Mouse (Mus musculus): Measurements from ENCODE around the gene Nck2. TPM values are rescaled to one million over a fixed set of nuclear protein-coding genes. Genes with fewer than 3 reads are reported as not detected.

Gene Nck2
- total RNA-seq, 1 experiment, result 20.3 TPM

DNA sequence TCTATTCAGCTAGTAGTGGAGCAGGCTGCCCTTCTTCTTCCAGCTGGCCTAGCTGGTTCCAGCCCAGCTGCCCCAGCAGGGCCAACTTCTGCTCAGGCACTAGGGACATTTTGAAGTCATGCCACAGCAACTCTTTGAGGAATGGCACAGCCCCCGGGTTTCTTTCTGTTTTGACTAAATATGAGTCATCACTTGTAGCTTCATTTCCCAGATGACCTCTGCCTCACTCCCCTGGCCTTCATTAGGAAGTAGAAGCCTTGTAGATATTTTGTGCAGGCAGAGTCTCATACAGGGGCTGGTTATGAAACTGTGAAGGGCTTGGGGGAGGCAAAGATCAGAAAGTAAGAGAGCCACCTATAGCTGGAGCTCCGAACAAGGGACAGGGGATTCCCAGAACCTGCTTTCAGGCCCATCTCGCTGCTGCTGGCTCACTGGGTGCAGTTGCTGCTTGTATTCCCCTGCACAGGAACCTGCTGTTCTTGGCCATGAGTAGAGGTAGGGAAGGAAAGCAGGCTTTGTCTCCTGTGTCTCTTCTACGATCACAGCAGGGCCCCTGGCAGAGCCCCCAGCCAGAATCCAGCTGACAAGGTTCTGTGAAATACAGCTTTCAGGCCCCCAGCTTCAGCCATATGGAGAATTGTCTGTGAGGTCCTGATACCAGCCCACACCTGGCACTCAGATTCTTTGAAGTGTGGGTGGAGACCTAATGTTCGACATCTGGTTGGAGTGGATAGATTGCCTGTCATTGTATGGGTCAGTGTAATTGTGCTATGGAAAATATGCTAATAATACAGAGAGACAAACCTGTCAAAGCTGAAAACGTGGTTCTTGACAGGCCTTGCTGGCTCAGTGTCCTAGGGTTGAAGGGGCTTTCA, 30.4 kb downstream of the Nck2 start:
- no peak overlapping the region for H3K4me3 ChIP-seq (ENCODE audit: insufficient read depth in 1 of 2, low read depth in 1 of 2, low read length in 2 of 2, poor library complexity in 1 of 2, severe bottlenecking in 1 of 2)
- in situ Hi-C loops (cut with MboI; ENCODE audit: low sequenced_read_pairs in 2 of 2, unreplicated experiment in 2 of 2), result no loop called here
- no peak for TF ChIP-seq ZC3H11A (IDR thresholded peaks at IDR 0.05; ENCODE audit: borderline replicate concordance, low read depth, low read length)
- no peak overlapping the region for H3K27ac ChIP-seq (ENCODE audit: insufficient read depth, low read depth, low read length, poor library complexity, severe bottlenecking)
- no peaks in the 10 kb centered on the region for H3K9me3 ChIP-seq (ENCODE audit: control insufficient read depth, insufficient read depth, low read depth, low read length)
- DNase-seq (ENCODE audit: low read depth, low spot score), result no peak
- H3K36me3 ChIP-seq (ENCODE audit: control insufficient read depth, insufficient read depth, low read length, poor library complexity, severe bottlenecking), result no peaks in the 10 kb centered on the region
- H3K9ac ChIP-seq (ENCODE audit: insufficient read depth, low read depth, low read length, poor library complexity, severe bottlenecking), result no peak overlapping the region
- peaks cover 8 to 10% of the 10 kb centered on the region in 2 experiments; a peak in 3 of 4 replicates for H3K4me1 ChIP-seq (ENCODE audit: control insufficient read depth in 2 of 2, insufficient read depth in 2 of 2, low read length in 2 of 2, poor library complexity in 1 of 2)

DNA sequence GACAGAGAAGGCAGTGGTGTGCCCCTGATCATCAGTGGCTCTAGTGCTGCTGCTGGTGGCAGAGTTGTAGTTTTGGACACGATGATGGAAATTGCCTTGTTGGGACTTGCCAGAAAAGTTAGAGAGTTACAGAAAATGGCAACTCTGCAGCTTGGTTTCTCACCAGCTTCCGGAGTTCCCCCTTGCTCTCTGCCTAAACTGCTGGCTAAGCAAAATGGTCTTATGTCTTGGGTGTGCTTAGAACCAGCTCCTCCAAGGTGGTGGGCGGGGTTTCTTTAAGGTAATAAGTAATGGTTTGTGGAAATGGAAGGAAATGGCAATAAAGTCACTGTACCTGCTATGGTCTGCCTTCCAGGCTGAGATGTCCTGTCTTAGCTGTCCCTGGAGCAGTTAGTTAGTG, 33.6 kb downstream of the Nck2 start:
- no peak overlapping the region for H3K27ac ChIP-seq (ENCODE audit: insufficient read depth, low read depth, low read length, poor library complexity, severe bottlenecking)
- TF ChIP-seq CHD2 (IDR thresholded peaks at IDR 0.05; ENCODE audit: low read depth, low read length) (no peak), MAFK (IDR thresholded peaks at IDR 0.05; ENCODE audit: insufficient read depth, low read depth, low read length) (peak; percentile 96)
- no peak for DNase-seq (ENCODE audit: low read depth, low spot score)
- no peak overlapping the region for H3K4me3 ChIP-seq (ENCODE audit: insufficient read depth in 1 of 2, low read depth in 1 of 2, low read length in 2 of 2, poor library complexity in 1 of 2, severe bottlenecking in 1 of 2)
- peaks cover 0 to 7% of the 10 kb centered on the region in 2 experiments; a peak in 1 of 4 replicates for H3K4me1 ChIP-seq (ENCODE audit: control insufficient read depth in 2 of 2, insufficient read depth in 2 of 2, low read length in 2 of 2, poor library complexity in 1 of 2)
- H3K9me3 ChIP-seq (ENCODE audit: control insufficient read depth, insufficient read depth, low read depth, low read length), result no peaks in the 10 kb centered on the region
- in situ Hi-C loops (cut with MboI; ENCODE audit: low sequenced_read_pairs in 2 of 2, unreplicated experiment in 2 of 2), result no loop called here
- H3K36me3 ChIP-seq (ENCODE audit: control insufficient read depth, insufficient read depth, low read length, poor library complexity, severe bottlenecking), result no peaks in the 10 kb centered on the region
- no peak overlapping the region for H3K9ac ChIP-seq (ENCODE audit: insufficient read depth, low read depth, low read length, poor library complexity, severe bottlenecking)

DNA sequence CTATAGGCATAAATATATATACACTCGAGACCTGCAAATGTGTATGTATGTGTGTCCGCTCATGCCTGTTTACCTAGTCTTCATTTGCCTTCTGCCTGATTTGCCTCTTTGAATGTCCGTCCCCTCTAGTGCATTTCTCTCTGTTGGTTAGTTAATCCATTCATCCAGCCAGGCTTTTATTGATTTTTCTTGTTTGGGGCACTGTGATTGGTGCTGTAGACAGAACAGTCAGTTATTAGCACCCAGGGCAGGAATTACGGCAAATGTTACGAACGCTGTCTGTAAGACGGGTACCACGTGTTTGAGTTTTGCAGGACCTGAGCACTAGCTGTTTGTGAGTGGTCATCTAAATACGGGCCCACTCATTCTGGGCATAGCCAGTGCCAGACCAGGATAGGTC, 40.8 kb downstream of the Nck2 start:
- DNase-seq (ENCODE audit: low read depth, low spot score), result no peak
- Histone ChIP-seq H3K4me1 (ENCODE audit: control insufficient read depth in 2 of 2, insufficient read depth in 2 of 2, low read length in 2 of 2, poor library complexity in 1 of 2) (peaks cover 0 to 10% of the 10 kb centered on the region in 2 experiments; a peak in 1 of 4 replicates), H3K27ac (ENCODE audit: insufficient read depth, low read depth, low read length, poor library complexity, severe bottlenecking) (no peak overlapping the region), H3K36me3 (ENCODE audit: control insufficient read depth, insufficient read depth, low read length, poor library complexity, severe bottlenecking) (no peaks in the 10 kb centered on the region), H3K9ac (ENCODE audit: insufficient read depth, low read depth, low read length, poor library complexity, severe bottlenecking) (no peak overlapping the region), H3K4me3 (ENCODE audit: insufficient read depth in 1 of 2, low read depth in 1 of 2, low read length in 2 of 2, poor library complexity in 1 of 2, severe bottlenecking in 1 of 2) (no peak overlapping the region), H3K9me3 (ENCODE audit: control insufficient read depth, insufficient read depth, low read depth, low read length) (no peaks in the 10 kb centered on the region)
- in situ Hi-C loops (cut with MboI; ENCODE audit: low sequenced_read_pairs in 2 of 2, unreplicated experiment in 2 of 2), result no loop called here
- no peak for TF ChIP-seq HCFC1 (IDR thresholded peaks at IDR 0.05; ENCODE audit: borderline replicate concordance, insufficient read depth, low read length)
- TF ChIP-seq CHD2 (IDR thresholded peaks at IDR 0.05; ENCODE audit: low read depth, low read length), result no peak
- no peak for TF ChIP-seq MAFK (IDR thresholded peaks at IDR 0.05; ENCODE audit: insufficient read depth, low read depth, low read length)
- TF ChIP-seq ZNF384 (IDR thresholded peaks at IDR 0.05; ENCODE audit: low read depth, low read length), result no peak
- no peak for TF ChIP-seq ZC3H11A (IDR thresholded peaks at IDR 0.05; ENCODE audit: borderline replicate concordance, low read depth, low read length)

DNA sequence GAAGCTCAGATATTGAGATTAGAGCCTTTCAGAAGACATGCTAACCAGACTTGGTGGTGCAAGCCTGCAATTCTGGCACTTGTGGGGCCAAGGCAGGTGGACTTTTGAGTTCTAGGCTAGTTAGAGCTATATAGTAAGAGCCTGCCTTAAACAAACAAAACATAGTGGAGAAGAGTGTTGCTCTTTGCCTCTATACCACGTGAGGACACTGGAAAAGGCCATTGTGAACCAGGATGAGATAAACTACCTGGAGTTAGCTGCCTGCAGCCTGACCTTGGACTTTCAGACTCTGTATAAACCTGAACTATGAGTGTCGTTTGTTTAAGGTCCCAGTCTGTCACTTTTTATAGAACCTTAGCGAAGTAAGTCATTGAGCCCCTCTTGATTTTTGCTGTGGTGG, 42.1 kb downstream of the Nck2 start:
- in situ Hi-C loops (cut with MboI; ENCODE audit: low sequenced_read_pairs in 2 of 2, unreplicated experiment in 2 of 2), result no loop called here
- H3K9ac ChIP-seq (ENCODE audit: insufficient read depth, low read depth, low read length, poor library complexity, severe bottlenecking), result no peak overlapping the region
- no peak overlapping the region for H3K4me3 ChIP-seq (ENCODE audit: insufficient read depth in 1 of 2, low read depth in 1 of 2, low read length in 2 of 2, poor library complexity in 1 of 2, severe bottlenecking in 1 of 2)
- H3K36me3 ChIP-seq (ENCODE audit: control insufficient read depth, insufficient read depth, low read length, poor library complexity, severe bottlenecking), result no peaks in the 10 kb centered on the region
- no peaks in the 10 kb centered on the region for H3K9me3 ChIP-seq (ENCODE audit: control insufficient read depth, insufficient read depth, low read depth, low read length)
- TF ChIP-seq HCFC1 (IDR thresholded peaks at IDR 0.05; ENCODE audit: borderline replicate concordance, insufficient read depth, low read length) (no peak), ZNF384 (IDR thresholded peaks at IDR 0.05; ENCODE audit: low read depth, low read length) (no peak), MAFK (IDR thresholded peaks at IDR 0.05; ENCODE audit: insufficient read depth, low read depth, low read length) (no peak), ZC3H11A (IDR thresholded peaks at IDR 0.05; ENCODE audit: borderline replicate concordance, low read depth, low read length) (no peak), CHD2 (IDR thresholded peaks at IDR 0.05; ENCODE audit: low read depth, low read length) (no peak)
- no peak for DNase-seq (ENCODE audit: low read depth, low spot score)
- H3K4me1 ChIP-seq (ENCODE audit: control insufficient read depth in 2 of 2, insufficient read depth in 2 of 2, low read length in 2 of 2, poor library complexity in 1 of 2), result peaks cover 0 to 7% of the 10 kb centered on the region in 2 experiments; a peak in 1 of 4 replicates
- H3K27ac ChIP-seq (ENCODE audit: insufficient read depth, low read depth, low read length, poor library complexity, severe bottlenecking), result no peak overlapping the region
